Mouse (Mus musculus): ENCODE measurements around the gene 2310022A10Rik. TPM values are rescaled to one million over a fixed set of nuclear protein-coding genes. Genes with fewer than 3 reads are reported as not detected.

Gene 2310022A10Rik
- total and polyA plus RNA-seq, 3 experiments, result 7.2 to 30.7 (median 7.8) TPM

DNA sequence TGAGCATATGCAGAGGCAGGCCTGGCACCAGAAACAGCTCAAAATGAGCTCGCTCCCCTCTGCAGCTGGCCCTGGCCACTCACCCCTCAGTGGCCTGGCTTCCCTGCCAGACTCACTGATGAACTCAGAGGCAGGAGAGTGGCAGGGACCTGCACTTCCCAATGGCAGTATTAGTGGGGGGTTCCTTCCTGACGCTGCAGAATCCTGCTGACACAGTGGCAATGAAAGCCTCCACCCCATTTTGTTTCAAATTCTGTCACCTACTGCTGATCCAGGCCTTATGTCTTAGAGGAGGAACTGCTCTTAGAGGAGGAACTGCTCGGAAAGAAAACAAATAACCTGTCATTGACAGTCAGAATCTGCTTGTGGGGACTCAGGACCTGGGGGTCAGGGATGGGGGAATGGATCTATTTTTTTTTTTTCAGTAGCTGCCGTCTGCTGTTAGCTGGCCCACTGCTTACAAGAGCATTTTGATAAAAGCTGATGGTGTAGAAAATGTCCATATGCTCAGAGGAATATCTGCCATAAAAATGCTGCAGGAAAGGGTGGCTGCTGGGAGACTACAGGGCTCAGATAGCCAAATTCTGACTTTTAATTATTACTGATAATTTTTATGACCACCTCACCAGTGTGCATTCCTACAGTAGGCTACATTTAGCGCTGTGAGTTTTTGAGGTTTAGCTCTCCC, 51.8 kb downstream of the 2310022A10Rik start:
- no peak for TF ChIP-seq NRF1 (IDR thresholded peaks at IDR 0.05; ENCODE audit: low read depth, low read length)
- TF ChIP-seq CTCF (conservative IDR thresholded peaks at IDR 0.05 in 1 of 2, IDR thresholded peaks at IDR 0.05 in 1 of 2; ENCODE audit: low read depth in 2 of 2, low read length in 2 of 2), result no peak
- no peak for TF ChIP-seq JUND (conservative IDR thresholded peaks at IDR 0.05; ENCODE audit: low read depth, low read length)
- dilution Hi-C loops (cut with MboI; ENCODE audit: extremely low pct_ligation_motif_present, extremely low pct_unique_long_range_greater_than_20kb, low sequenced_read_pairs), result no loop called here
- H3K4me1 ChIP-seq (ENCODE audit: control insufficient read depth in 1 of 2, insufficient read depth in 2 of 2), result peaks cover 7 to 99% of the 10 kb centered on the region in 2 experiments
- no peaks in the 10 kb centered on the region for H3K27me3 ChIP-seq (replicated peaks)
- no peaks in the 10 kb centered on the region for H3K9me3 ChIP-seq (replicated peaks; ENCODE audit: low read length)
- no peak overlapping the region for H3K27ac ChIP-seq (ENCODE audit: insufficient read depth, low read depth)
- in situ Hi-C loops (cut with MboI; ENCODE audit: low pct_ligation_motif_present, low pct_unique_long_range_greater_than_20kb, low sequenced_read_pairs), result no loop called here
- DNase-seq (ENCODE audit: extremely low read depth), result no peak
- H3K36me3 ChIP-seq (replicated peaks in 1 of 2; ENCODE audit: control insufficient read depth in 1 of 2, insufficient read depth in 1 of 2, low read length in 1 of 2), result peaks cover 7 to 59% of the 10 kb centered on the region in 2 experiments
- no peaks in the 10 kb centered on the region; the same call in none of the 2 replicates for H3K79me2 ChIP-seq (replicated peaks; ENCODE audit: control insufficient read depth, extremely low read depth, insufficient read depth, poor library complexity, severe bottlenecking)
- H3K9ac ChIP-seq (ENCODE audit: insufficient read depth, low read depth), result no peak overlapping the region
- H3K4me2 ChIP-seq (ENCODE audit: insufficient read depth, low read depth, poor library complexity, severe bottlenecking), result no peak overlapping the region
- no peak overlapping the region for H3K4me3 ChIP-seq (replicated peaks in 1 of 3; ENCODE audit: low read depth in 2 of 3, low read length in 2 of 3, poor library complexity in 1 of 3)

DNA sequence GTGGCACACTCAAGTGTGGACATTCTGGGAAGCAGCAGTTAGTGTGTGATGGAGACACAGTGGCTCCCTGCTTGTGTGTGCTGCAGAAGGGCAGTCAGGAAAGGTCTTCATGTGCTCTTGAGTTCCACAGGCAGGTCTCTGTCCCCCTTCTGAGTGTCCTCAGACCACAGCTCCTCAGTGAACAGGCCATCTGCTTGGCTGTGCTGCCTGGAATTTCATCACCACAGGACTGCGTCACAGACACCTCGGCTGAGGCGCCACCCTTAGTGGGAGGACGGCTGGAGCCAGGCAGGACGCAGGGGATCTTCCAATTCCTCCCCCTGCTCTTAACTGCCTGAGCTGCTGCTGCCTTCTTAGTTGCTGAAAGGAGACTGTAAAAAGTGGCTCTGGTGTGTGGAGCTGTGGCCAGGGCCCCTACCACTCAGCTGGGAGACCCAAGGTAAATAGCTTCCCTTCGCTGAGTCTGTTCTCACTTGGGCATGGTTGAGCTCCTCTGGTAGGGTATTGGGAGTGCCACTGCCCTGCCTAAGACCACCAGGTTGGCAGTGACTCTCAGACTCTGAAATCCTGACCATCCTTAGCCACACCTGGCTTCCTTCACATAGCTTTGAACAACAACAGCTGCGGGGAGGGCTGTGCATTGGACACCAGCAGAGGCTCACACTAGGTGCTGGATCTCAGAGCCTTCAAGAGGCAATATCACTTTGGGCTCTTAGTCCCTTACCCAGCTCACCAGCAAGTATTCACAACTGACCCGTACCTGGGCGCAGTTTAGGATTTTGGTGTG, 52.7 kb downstream of the 2310022A10Rik start:
- no peak overlapping the region for H3K27ac ChIP-seq (ENCODE audit: insufficient read depth, low read depth)
- H3K9ac ChIP-seq (ENCODE audit: insufficient read depth, low read depth), result no peak overlapping the region
- DNase-seq (ENCODE audit: extremely low read depth), result no peak
- peaks cover 15 to 99% of the 10 kb centered on the region in 2 experiments for H3K4me1 ChIP-seq (ENCODE audit: control insufficient read depth in 1 of 2, insufficient read depth in 2 of 2)
- no peak overlapping the region for H3K4me3 ChIP-seq (replicated peaks in 1 of 3; ENCODE audit: low read depth in 2 of 3, low read length in 2 of 3, poor library complexity in 1 of 3)
- peaks cover 16 to 68% of the 10 kb centered on the region in 2 experiments for H3K36me3 ChIP-seq (replicated peaks in 1 of 2; ENCODE audit: control insufficient read depth in 1 of 2, insufficient read depth in 1 of 2, low read length in 1 of 2)
- dilution Hi-C loops (cut with MboI; ENCODE audit: extremely low pct_ligation_motif_present, extremely low pct_unique_long_range_greater_than_20kb, low sequenced_read_pairs), result no loop called here
- H3K9me3 ChIP-seq (replicated peaks; ENCODE audit: low read length), result no peaks in the 10 kb centered on the region
- H3K79me2 ChIP-seq (replicated peaks; ENCODE audit: control insufficient read depth, extremely low read depth, insufficient read depth, poor library complexity, severe bottlenecking), result no peaks in the 10 kb centered on the region; the same call in 1 of the 2 replicates
- no peaks in the 10 kb centered on the region for H3K27me3 ChIP-seq (replicated peaks)
- in situ Hi-C loops (cut with MboI; ENCODE audit: low pct_ligation_motif_present, low pct_unique_long_range_greater_than_20kb, low sequenced_read_pairs), result no loop called here
- no peak overlapping the region for H3K4me2 ChIP-seq (ENCODE audit: insufficient read depth, low read depth, poor library complexity, severe bottlenecking)
- TF ChIP-seq CTCF (conservative IDR thresholded peaks at IDR 0.05 in 1 of 2, IDR thresholded peaks at IDR 0.05 in 1 of 2; ENCODE audit: low read depth in 2 of 2, low read length in 2 of 2), result no peak
- TF ChIP-seq POLR2AphosphoS2 (IDR thresholded peaks at IDR 0.05; ENCODE audit: low read depth, low read length), result no peak
- TF ChIP-seq MAFK (IDR thresholded peaks at IDR 0.05; ENCODE audit: insufficient replicate concordance, low read length), result no peak
- TF ChIP-seq JUND (conservative IDR thresholded peaks at IDR 0.05; ENCODE audit: low read depth, low read length), result no peak
- TF ChIP-seq MXI1 (IDR thresholded peaks at IDR 0.05; ENCODE audit: low read depth, low read length), result no peak
- no peak for TF ChIP-seq USF2 (conservative IDR thresholded peaks at IDR 0.05; ENCODE audit: low read depth, low read length)
- no peak for TF ChIP-seq CHD1 (IDR thresholded peaks at IDR 0.05; ENCODE audit: low read depth, low read length)
- TF ChIP-seq CHD2 (IDR thresholded peaks at IDR 0.05; ENCODE audit: low read length), result no peak
- no peak for TF ChIP-seq TBP (conservative IDR thresholded peaks at IDR 0.05; ENCODE audit: low read depth, low read length)
- no peak for TF ChIP-seq MAX (IDR thresholded peaks at IDR 0.05; ENCODE audit: low read length)
- TF ChIP-seq JUN (IDR thresholded peaks at IDR 0.05; ENCODE audit: insufficient read depth, low read depth, low read length), result no peak
- no peak for TF ChIP-seq KAT2A (IDR thresholded peaks at IDR 0.05; ENCODE audit: insufficient replicate concordance, low read length)
- TF ChIP-seq MAZ (IDR thresholded peaks at IDR 0.05; ENCODE audit: low read depth, low read length), result no peak

All from CH12.LX (cell line).